Mouse (Mus musculus) limb, embryonic 11.5 days (tissue): Measurements from ENCODE around the gene Raet1e. TPM values are rescaled to one million over a fixed set of nuclear protein-coding genes. Genes with fewer than 3 reads are reported as not detected.
"Not testable (repeated sequence)": the region's sequence is repeated elsewhere in the genome, so short reads cannot be mapped to it uniquely, and the experiment has no call there.

Experiments used
- ATAC-seq: fragments of 200-750 bp; cut with Nextera tagmentation; 2 replicates; pipeline ENCODE4 v1.8.0; 2017; ENCODE audit warnings: low read depth; ENCODE audit not compliant: insufficient number of reproducible peaks, low FRiP score, low TSS enrichment
- DNase-seq: peaks from one replicate; pipeline ENCODE4 v3.0.0-alpha.2; 2015; ENCODE audit warnings: low spot score
- H3K27ac ChIP-seq: fragments of 300-500 bp; sonication (generic); replicated peaks from 2 replicates; pipeline ENCODE4 v1.5.1; 2014; ENCODE audit warnings: low read depth, mild to moderate bottlenecking, low read length
- H3K27me3 ChIP-seq: fragments of 300-500 bp; sonication (generic); 2 replicates; pipeline ENCODE4 v1.6.1; 2014; ENCODE audit warnings: mild to moderate bottlenecking, low read length, mixed read lengths; ENCODE audit not compliant: control insufficient read depth, insufficient read depth
- H3K36me3 ChIP-seq: fragments of 300-500 bp; sonication (generic); 2 replicates; pipeline ENCODE4 v1.6.1; 2014; ENCODE audit warnings: mild to moderate bottlenecking, low read length, moderate library complexity, mixed read lengths; ENCODE audit not compliant: control insufficient read depth, insufficient read depth
- H3K4me1 ChIP-seq: fragments of 300-500 bp; sonication (generic); 2 replicates; pipeline ENCODE4 v1.6.1; 2014; ENCODE audit warnings: low read length, mixed read lengths; ENCODE audit not compliant: control insufficient read depth, insufficient read depth
- H3K4me2 ChIP-seq: fragments of 300-500 bp; sonication (generic); 2 replicates; pipeline ENCODE4 v1.6.1; 2014; ENCODE audit warnings: low read depth, mild to moderate bottlenecking, moderate library complexity; ENCODE audit not compliant: severe bottlenecking
- H3K4me3 ChIP-seq: fragments of 300-500 bp; sonication (generic); 2 replicates; pipeline ENCODE4 v1.5.1; 2014; ENCODE audit warnings: low read depth, low read length
- H3K9ac ChIP-seq: fragments of 300-500 bp; sonication (generic); 2 replicates; pipeline ENCODE4 v1.6.1; 2014; ENCODE audit warnings: mild to moderate bottlenecking, low read length
- H3K9me3 ChIP-seq: fragments of 300-500 bp; sonication (generic); 2 replicates; pipeline ENCODE4 v1.6.1; 2016; ENCODE audit warnings: low read length; ENCODE audit not compliant: control insufficient read depth
- WGBS: fragments of 180-500 bp; shearing (Covaris S2); extraction: QIAGEN DNeasy Blood & Tissue Kit; methylation state at CpG from one replicate; pipeline ENCODE4 v1.1.7; 2014; 5-methylcytosine and 5-hydroxymethylcytosine counted together
- polyA plus RNA-seq: library from polyadenylated mRNA; unstranded; fragments of >200 nt; fragmentation: Nextera tagmentation; extraction: Ambion mirVana; gene quantifications from 2 replicates; pipeline ENCODE4 v1.2.1, GENCODE M21; 2014

The Raet1e gene
- polyA plus RNA-seq, 1 experiment from 2014 or later, result 14.3 TPM

GRCm38 (mm10) chr10:22173335-22174189 is 15.2 kb downstream of the Raet1e start:
- DNase-seq, H3K9ac ChIP-seq, H3K4me2 ChIP-seq, H3K36me3 ChIP-seq, H3K4me1 ChIP-seq, H3K27me3 ChIP-seq, H3K4me3 ChIP-seq, H3K27ac ChIP-seq, H3K9me3 ChIP-seq: not testable (repeated sequence)
- peak; percentile 78; the same call in 1 of the 2 replicates for ATAC-seq
- WGBS, result 12% methylated on average over 11 of the region's 17 CpGs

- 0 out of 2 replicates have a peak, but pooled peaks have one; percentile 17 for ATAC-seq
- H3K9ac ChIP-seq, H3K27me3 ChIP-seq, H3K27ac ChIP-seq, H3K36me3 ChIP-seq, H3K4me2 ChIP-seq, H3K4me3 ChIP-seq, H3K9me3 ChIP-seq, H3K4me1 ChIP-seq, DNase-seq: not testable (repeated sequence)
- WGBS, result 79% methylated on average over 2 of the region's 2 CpGs
Measured at GRCm38 (mm10) chr10:22174190-22174487, 15.8 kb downstream of the Raet1e start.

- not testable (repeated sequence) for ATAC-seq, H3K4me1 ChIP-seq, H3K27me3 ChIP-seq, H3K27ac ChIP-seq, H3K9ac ChIP-seq, H3K4me2 ChIP-seq, H3K4me3 ChIP-seq, H3K9me3 ChIP-seq, H3K36me3 ChIP-seq, DNase-seq
- 84% methylated on average over 2 of the region's 2 CpGs for WGBS
Measured at GRCm38 (mm10) chr10:22176515-22176914, 18.1 kb downstream of the Raet1e start.

DNA sequence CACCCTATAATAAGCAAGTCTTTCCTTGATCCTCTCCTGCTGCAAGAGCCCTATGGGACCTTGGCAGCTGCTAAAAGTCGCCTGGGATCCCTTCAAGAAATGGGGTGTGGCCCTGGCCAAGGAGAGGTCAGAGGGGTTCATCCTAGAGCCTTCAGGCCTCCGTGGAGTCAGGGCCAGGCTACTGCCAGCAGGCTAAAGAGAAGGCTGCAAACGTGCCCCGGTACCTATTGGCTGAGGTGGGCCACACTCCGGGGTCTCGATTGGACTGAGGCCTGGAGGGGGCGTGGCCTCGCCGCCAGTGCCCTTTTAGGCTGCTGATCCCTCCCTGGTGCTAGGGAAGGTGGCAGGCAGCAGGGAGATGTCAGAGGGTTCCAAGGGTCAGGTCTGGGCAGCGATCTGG is 32.7 kb downstream of the Raet1e start:
- DNase-seq, result peak; percentile 40
- not testable (repeated sequence) for H3K27me3 ChIP-seq, H3K9ac ChIP-seq, H3K27ac ChIP-seq, H3K9me3 ChIP-seq, H3K4me2 ChIP-seq, H3K36me3 ChIP-seq, H3K4me1 ChIP-seq, H3K4me3 ChIP-seq
- ATAC-seq, result peak; percentile 70; the same call in 1 of the 2 replicates
- 2% methylated on average over 4 of the region's 10 CpGs for WGBS

- DNase-seq, H3K4me1 ChIP-seq: not testable (repeated sequence)
Measured at GRCm38 (mm10) chr10:22201352-22201751, 43.0 kb downstream of the Raet1e start.

DNA sequence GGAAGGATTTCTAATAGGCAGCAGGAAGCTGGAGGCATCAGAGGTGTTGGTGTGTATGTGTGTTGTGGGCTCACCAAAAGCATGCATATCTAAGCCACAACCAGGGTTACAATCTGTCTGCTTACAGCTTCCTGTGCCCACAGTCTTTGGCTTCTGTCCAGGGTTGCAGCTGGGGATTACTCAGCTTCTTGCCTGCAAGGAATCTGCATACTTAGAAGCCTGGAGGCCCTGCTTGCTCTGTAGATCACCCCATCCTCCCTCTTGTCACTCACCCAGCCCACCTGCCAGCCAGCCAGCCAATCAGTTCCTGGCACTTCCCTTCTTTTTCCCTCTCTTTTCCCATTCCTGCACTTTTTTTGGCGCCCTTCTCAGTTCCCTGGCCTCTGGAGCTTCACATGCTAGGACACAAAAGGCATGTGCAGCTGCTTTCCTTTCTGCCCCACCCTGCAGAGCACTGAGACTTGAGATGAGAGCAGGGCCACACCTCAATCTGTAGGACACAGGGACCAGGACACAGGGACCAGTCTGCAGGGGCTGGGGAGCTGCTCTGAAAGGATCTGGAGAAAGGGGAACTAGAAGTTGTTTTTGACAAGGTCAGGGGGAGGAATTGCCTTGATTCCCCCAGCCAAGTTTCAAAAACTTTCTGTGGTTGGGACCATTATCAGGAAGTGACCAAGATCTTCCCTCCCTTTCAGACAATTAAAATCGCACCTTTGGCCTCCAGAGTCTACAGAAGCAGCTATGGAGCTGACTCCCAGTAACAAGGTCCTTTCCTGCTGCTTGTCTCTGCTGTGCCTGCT is 44.6 kb downstream of the Raet1e start:
- not testable (repeated sequence) for ATAC-seq, H3K9ac ChIP-seq, DNase-seq, H3K36me3 ChIP-seq, H3K27ac ChIP-seq, H3K4me1 ChIP-seq, H3K4me2 ChIP-seq, H3K27me3 ChIP-seq, H3K4me3 ChIP-seq, H3K9me3 ChIP-seq
- no CpG with 5 or more reads among the region's 2 CpGs for WGBS

More at GRCm38 (mm10) chr10:22201352-22201751, 43.0 kb downstream of the Raet1e start:
- H3K9me3 ChIP-seq, ATAC-seq, H3K4me2 ChIP-seq, H3K9ac ChIP-seq, H3K27ac ChIP-seq, H3K27me3 ChIP-seq, H3K4me3 ChIP-seq, H3K36me3 ChIP-seq: not testable (repeated sequence)
- WGBS, result no CpG with 5 or more reads among the region's 3 CpGs

DNA sequence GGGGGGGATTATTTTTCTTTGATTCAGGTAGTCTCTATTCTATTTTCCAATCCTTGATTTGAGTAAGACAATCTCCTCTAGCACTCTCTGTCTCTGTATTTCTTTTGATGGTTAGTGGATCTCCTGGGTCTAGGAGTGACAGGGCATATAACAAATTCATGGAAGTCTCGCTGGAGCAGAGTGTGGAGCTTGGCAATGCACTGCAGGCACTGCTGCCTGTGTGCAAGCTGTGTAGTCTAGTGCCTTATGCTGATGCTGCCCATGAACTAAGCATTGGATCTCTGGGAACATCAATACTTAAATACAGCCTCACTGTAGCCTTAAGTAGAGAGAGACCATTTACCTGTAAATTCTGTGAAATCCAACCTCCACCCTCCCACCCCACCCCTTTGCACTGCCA is 48.1 kb downstream of the Raet1e start:
- H3K27ac ChIP-seq, ATAC-seq, H3K4me3 ChIP-seq, H3K4me2 ChIP-seq, H3K4me1 ChIP-seq, DNase-seq, H3K36me3 ChIP-seq, H3K9me3 ChIP-seq, H3K9ac ChIP-seq, H3K27me3 ChIP-seq: not testable (repeated sequence)
- WGBS, result 59% methylated on average over 1 of the region's 1 CpGs

- 4% methylated on average over 8 of the region's 11 CpGs for WGBS
- DNase-seq (peak; percentile 38), ATAC-seq (peak; percentile 75)
- H3K9me3 ChIP-seq, H3K27ac ChIP-seq, H3K9ac ChIP-seq, H3K4me1 ChIP-seq, H3K27me3 ChIP-seq, H3K36me3 ChIP-seq, H3K4me2 ChIP-seq, H3K4me3 ChIP-seq: not testable (repeated sequence)
Measured at GRCm38 (mm10) chr10:22212012-22212696, 53.8 kb downstream of the Raet1e start.
